Mouse (Mus musculus) hindlimb bud, embryonic 11.5 days (tissue): Measurements from ENCODE around the gene Erp29.
"Not testable (repeated sequence)": the region's sequence is repeated elsewhere in the genome, so short reads cannot be mapped to it uniquely, and the experiment has no call there.

Experiments used
- DNase-seq: peaks from one replicate; pipeline ENCODE4 v3.0.0-alpha.2; 2012; ENCODE audit warnings: low read depth, low spot score; ENCODE audit errors: extremely low spot score

The Erp29 gene

GRCm38 (mm10) chr5:121452026-121452869 lies at the start of gene Erp29:
Erp29 (minus strand) TSS chr5:121452506.
- peak; percentile 62 for DNase-seq

DNA sequence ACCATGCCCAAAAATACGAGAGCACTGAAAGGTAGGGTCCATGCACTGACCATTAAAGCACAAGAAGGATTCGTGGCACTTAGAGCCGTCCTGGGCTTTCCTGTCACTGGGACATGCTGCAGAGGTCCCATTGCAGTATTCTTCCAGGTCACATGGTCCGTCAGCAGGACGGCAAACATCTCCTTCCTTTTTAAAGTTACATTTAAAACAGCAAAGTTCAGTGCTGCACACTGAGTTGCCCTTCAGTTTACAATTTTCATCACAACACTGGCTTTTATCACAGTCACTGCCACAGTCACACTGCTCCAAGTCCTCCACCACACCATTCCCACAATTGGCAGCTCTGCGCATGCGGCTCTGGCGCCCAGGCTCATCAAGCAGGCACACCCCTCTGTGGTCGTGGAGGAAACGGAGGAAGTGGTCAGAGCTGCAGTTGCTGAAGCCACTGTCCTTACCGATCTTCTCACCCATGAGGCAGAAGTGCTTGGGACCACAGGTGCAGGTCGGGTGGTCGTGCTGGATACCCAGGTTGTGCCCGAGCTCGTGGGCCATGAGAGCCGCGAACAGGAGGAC lies 49.2 kb upstream of the Erp29 start:
- not testable (repeated sequence) for DNase-seq

DNA sequence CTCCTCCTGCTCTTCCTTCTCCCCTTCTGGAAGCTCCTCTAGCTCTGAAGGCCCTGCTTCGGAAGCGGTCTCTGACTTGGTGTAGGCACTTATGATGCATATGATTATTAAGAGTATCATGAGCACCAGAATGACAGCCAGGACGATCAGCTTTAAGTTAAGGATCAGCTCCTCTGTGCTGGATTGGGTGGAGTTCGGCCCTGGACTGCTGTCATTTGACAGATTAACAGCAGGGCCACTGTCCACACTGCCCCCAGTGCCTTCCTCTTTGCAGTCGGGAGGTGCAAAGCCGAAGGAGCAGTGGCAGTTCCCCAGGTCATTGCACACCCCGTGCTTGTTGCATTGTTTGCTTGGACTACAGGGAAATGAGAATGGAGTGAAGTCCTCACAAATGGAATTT lies 48.4 kb upstream of the Erp29 start:
- DNase-seq, result no peak

GRCm38 (mm10) chr5:121493305-121493704 lies 41.0 kb upstream of the Erp29 start:
- DNase-seq, result no peak

DNA sequence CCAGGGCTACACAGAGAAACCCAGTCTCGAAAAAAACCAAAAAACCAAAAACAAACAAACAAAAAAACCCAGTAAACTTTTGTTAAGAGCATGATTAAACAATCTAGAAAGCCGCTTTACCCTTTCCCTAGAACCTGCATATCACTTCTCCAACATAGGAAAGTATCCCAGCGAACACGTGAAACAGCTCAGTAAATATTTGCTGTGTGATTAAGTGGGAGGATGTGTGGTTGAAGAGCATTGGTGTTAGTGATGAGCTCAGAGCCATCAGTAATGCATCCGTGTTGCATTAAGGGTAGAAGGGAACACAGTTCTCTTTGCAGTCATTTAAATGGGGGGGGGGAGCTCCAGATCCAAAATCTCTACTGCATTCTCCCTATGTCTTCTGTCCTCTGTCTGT lies 32.5 kb upstream of the Erp29 start:
- no peak for DNase-seq

DNA sequence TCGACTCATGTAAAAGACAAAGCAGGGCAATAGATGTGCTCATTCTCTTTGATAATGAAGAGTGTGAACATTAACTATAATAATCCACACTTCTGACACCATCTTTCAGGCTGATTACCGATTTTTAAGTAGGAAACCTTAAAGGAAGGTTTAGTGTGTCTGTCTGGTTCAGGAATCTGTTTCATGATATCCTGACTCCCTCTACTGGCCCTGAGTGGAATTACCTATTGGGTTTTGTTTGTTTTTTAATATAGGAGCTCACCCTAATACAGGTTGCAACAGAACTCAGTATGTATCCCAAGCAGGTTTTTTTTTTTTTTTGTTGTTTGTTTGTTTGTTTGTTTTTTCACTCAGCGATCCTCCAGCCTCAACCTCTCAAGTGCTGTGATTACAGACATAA lies 25.4 kb upstream of the Erp29 start:
- no peak for DNase-seq

DNA sequence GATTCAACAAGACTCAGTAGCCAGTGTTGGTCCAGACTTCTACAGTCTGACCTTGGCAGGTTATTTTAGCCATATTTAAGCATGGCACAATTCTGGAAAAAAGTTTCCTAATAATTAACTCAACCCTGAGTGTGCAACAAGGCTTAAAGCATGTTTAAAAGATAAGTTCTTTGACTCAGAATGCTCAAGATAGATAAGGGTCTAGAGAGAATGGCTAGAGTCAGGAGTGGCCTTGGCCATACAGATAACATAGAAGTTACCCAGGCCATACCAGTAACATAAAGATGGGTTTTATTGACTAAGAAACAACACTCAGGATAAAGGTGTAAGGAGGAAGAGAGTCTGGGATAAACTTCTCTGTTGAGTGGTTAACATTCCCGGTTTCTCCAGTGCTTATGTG lies 23.7 kb upstream of the Erp29 start:
- no peak for DNase-seq

- DNase-seq, result no peak
Observed at GRCm38 (mm10) chr5:121474610-121475009, 22.3 kb upstream of the Erp29 start.

GRCm38 (mm10) chr5:121472411-121472810 lies 20.1 kb upstream of the Erp29 start:
- no peak for DNase-seq

- DNase-seq, result no peak
Observed at GRCm38 (mm10) chr5:121469566-121469965, 17.3 kb upstream of the Erp29 start.

- DNase-seq, result no peak
Observed at GRCm38 (mm10) chr5:121463601-121464250, 11.4 kb upstream of the Erp29 start.

GRCm38 (mm10) chr5:121462967-121463366 lies 10.7 kb upstream of the Erp29 start:
- no peak for DNase-seq

- DNase-seq, result no peak
Observed at GRCm38 (mm10) chr5:121462171-121462502, 9.8 kb upstream of the Erp29 start.

DNA sequence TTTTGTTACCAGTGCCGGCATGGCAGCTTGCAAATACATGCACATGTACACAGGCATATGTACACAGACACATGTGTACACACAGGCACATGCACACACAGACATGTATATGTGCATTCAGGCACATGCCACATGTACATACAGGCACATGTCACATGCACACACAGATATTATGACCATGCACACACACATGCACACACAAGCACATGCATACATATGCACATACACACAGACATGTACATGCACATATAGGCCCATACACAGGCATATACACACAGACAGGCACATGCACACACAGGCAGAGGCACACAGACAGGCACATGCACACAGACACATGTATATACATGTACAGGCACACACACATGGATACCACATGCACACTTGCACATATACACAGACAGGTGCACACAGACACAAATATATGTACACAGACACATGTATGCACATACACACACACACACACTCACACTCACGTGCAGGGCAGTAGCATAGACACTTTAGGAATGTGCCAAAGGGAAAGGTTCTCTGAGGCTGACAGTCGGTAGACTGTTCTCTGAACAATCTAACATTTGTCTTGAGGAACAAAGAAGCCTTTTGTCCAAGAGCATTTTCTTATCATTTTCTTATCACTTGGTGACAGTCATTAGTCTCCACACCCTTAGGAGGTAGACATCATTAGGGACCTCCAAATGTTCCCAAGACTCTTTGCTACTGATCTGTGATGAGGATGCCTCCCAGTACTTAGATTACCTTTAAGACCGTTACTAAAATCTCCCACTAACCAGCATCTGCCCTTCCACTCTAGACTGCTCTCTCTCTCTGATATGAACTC lies 9.2 kb upstream of the Erp29 start:
- DNase-seq, result no peak

- DNase-seq, result no peak
Observed at GRCm38 (mm10) chr5:121455510-121456265, 3.4 kb upstream of the Erp29 start.

DNA sequence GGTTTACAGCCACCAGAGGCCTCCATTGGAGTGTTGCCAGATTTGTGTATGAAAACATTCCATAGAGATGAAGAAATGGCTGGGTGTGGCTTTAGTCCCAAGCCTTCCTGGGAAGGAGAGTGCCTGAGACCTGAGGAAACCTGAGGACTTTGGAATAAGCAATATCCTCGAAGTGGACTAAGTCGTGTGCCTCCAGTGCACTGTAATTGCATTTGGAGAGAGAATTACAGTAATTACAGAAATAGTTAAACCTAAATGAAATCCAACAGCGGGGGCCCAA lies 2.1 kb upstream of the Erp29 start:
- DNase-seq, result no peak

DNA sequence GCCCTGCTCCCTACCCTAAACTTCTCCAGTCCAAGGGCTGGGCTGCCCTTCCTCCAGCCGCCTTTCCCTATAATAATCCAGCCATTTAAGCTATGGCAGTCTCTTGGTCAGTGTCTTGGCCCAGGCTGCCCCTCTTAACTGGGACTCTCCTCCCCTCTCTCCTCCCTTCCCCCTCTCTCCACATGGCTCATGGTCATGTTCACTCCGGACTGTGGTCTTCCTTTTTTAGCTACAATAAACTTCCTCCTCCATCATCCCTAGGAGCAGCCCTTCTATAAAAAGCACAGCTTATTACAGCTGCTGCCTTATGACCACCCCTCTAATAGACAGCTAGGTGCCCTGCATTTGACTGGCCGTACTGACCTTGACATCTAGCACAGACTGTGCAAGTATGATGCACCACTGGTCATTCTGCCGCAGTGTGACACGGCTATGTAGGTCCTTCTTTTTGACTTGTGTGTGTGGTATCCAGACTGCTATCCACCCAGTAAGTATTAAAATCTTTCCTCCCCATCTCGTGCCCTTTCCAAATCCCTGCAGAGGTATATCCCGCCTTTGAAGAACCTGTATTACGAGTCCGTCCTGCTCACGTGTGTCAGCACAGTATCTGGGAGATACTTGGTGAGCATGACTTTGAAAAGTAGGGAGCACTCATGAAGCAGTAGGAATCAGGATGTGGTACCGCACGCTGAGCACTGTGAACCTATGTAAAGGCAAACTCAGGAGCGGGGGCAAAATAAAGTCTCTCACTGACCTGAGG lies 1.6 kb upstream of the Erp29 start:
- DNase-seq, result no peak

DNA sequence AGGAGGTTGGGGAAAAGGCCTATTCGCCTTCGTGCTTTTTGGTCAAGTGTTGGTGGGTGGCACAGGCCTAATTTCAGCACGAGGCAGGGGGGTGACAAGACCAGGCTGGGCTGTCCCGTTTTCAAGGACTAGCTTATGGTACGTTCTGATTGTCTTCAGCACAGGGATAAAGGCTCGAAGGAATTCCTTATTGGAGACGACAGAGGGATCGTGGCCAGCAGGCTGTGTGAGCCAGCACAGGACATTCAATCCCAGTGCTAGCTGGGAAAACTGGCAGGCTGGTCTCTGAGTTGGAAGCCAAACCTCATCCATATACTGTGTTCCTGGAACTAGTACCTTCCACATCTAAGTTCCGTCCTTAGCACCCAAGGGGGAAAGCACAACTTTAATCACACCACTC lies 600 bp upstream of the Erp29 start:
- no peak for DNase-seq

DNA sequence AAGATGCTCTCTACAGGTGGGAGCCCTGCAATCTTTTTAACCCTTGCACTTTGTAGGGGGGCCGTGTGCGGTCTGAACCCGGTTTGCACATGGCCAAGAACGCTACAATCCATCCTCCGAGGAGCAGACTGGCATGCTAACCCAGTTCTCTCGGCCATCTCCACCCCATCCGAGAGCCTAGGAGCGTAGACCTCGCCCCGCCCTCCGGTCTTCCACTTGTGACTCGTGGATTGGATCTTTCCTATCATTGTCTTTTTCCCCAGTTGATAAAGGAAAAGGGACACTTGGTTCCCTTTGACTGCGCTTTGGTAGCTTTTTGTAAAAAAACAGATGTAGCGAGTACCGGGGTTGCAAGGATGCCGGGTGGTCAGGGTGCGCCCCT lies 671 bp downstream of the Erp29 start, which contains the start of gene Tmem116:
Gene Tmem116, plus strand, starts transcription at position 250 of the 382 bp plus-strand sequence.
- DNase-seq, result no peak

DNA sequence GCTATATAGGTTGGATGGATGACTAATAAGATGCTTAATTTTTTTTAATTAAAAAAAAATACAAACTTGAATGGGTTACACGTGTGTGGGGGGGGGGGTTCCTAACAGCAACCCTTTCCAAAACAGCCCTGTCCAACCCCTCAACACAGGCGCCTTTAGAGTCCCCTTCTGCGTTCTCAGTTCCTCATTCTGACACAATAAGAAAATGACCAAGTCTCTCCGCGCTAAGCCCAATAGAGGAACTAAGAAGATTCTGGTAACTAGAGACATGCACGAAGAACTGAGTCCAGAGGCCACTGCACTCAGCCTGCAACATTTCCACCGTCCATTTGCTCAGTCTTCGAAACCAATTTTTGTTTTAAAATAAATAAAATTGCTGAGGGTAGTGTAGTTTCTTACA lies 1.1 kb downstream of the Erp29 start:
- no peak for DNase-seq
